Mouse (Mus musculus): ENCODE data around the gene Gm20388. TPM values are rescaled to one million over a fixed set of nuclear protein-coding genes. Genes with fewer than 3 reads are reported as not detected.
A peak's percentile ranks its signal among the peaks of the same experiment; 100 is the strongest.

Gm20388 gene
- total and polyA plus RNA-seq, 3 experiments, result 0.02 to 0.05 TPM; not detected in 1

DNA sequence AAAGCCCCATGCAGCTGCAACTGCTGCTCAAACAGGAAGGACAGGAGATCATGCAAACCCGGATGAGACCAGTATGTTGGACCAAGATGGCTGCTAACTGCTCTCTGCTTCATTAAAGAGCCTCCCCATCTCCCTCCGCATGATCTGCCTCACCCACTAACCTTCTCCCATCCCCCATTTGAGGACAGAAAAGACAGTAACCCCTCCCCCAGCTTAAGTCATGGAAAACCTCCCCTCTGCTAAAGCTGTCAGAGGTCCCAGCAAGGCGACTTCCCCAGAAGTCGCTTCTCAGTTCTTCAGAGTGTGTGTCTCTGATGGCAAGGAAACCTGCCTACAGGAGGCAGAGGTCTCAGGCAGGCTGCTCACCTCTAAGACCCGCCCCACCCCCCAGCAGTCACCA is 1777.9 kb downstream of the Gm20388 start:
- Histone ChIP-seq H3K9me3 (replicated peaks) (peaks cover 39% of the 10 kb centered on the region), H3K36me3 (replicated peaks) (no peaks in the 10 kb centered on the region), H3K27me3 (ENCODE audit: insufficient read depth, low read length) (no peaks in the 10 kb centered on the region; the same call in 1 of the 2 replicates), H3K4me1 (ENCODE audit: insufficient read depth, low read depth, low read length) (no peaks in the 10 kb centered on the region), H3K4me3 (ENCODE audit: low read depth, low read length) (no peak overlapping the region)
- DNase-seq (ENCODE audit: low spot score), result no peak
- TF ChIP-seq GATA2 (IDR thresholded peaks at IDR 0.05; ENCODE audit: borderline replicate concordance, low read depth, low read length), result no peak
- no peak for TF ChIP-seq POLR2AphosphoS5 (IDR thresholded peaks at IDR 0.05; ENCODE audit: insufficient replicate concordance, low read depth, low read length)
- TF ChIP-seq GATA1 (IDR thresholded peaks at IDR 0.05; ENCODE audit: borderline replicate concordance, low read length), result no peak
- no peak for ATAC-seq (ENCODE audit: extremely low read depth, insufficient number of reproducible peaks, low FRiP score, poor library complexity, severe bottlenecking)

DNA sequence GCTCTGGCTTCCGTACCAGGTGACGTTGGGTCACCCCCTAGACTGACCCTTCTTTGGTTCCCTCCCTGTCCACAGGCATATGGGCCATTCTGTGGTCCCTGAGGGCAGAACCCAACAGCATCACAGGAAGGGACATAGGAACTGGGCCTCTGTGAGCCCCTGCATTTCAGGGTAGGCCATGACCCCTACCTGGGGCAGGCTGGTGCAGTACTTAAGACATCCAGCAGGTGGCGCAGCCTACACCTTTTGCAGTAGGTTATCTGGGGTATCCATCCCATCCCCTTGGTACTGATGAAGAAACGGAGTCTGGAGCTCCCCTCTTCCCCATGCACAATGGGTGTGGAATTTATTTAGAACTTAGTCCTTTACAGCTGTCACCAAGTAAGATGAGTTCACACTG is 1783.8 kb downstream of the Gm20388 start:
- no peaks in the 10 kb centered on the region for H3K36me3 ChIP-seq (replicated peaks)
- no peak; the same call in 1 of the 2 replicates for ATAC-seq (ENCODE audit: extremely low read depth, insufficient number of reproducible peaks, low FRiP score, poor library complexity, severe bottlenecking)
- H3K27me3 ChIP-seq (ENCODE audit: insufficient read depth, low read length), result no peaks in the 10 kb centered on the region; the same call in 1 of the 2 replicates
- peaks cover 26% of the 10 kb centered on the region for H3K9me3 ChIP-seq (replicated peaks)
- peaks cover 3% of the 10 kb centered on the region; the same call in 1 of the 2 replicates for H3K4me1 ChIP-seq (ENCODE audit: insufficient read depth, low read depth, low read length)
- DNase-seq (ENCODE audit: low spot score), result peak; percentile 18
- H3K4me3 ChIP-seq (ENCODE audit: low read depth, low read length), result no peak overlapping the region
- TF ChIP-seq GATA1 (IDR thresholded peaks at IDR 0.05; ENCODE audit: borderline replicate concordance, low read length) (no peak), CTCF (IDR thresholded peaks at IDR 0.05; ENCODE audit: low read depth, low read length) (peak; percentile 87), GATA2 (IDR thresholded peaks at IDR 0.05; ENCODE audit: borderline replicate concordance, low read depth, low read length) (no peak), POLR2AphosphoS5 (IDR thresholded peaks at IDR 0.05; ENCODE audit: insufficient replicate concordance, low read depth, low read length) (no peak)

DNA sequence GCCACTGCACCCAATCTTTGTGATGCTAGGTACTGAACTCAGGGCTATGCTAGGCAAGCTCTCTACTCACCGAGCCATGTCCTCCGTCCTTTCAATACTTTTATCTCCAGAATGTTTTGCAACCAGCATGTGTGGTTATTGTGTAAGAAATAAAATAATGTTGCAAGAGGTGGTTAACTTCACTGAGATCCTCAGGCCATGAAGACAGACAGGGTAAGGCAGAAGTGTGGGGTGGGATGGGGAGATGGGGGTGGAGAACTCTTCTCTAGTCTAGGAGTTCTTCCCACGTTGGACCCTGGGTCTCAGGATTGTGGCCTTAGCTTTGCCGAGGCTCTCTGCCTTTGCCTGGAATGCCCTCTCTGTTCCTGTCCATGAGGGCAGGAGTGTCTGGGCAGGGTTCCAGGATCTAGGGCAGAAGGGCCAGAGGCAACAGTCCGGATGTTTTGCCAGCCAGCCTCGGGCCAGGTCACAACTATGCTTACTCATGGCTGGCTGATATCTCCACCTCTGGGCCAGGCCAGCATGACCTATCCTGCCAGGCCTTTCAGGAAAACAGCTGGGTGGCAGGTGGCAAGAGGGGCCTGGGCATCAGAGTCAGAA is 1785.0 kb downstream of the Gm20388 start:
- Histone ChIP-seq H3K9me3 (replicated peaks) (peaks cover 23% of the 10 kb centered on the region), H3K4me3 (ENCODE audit: low read depth, low read length) (no peak overlapping the region), H3K27me3 (ENCODE audit: insufficient read depth, low read length) (no peaks in the 10 kb centered on the region; the same call in 1 of the 2 replicates), H3K36me3 (replicated peaks) (no peaks in the 10 kb centered on the region), H3K4me1 (ENCODE audit: insufficient read depth, low read depth, low read length) (peaks cover 3% of the 10 kb centered on the region; the same call in 1 of the 2 replicates)
- no peak for DNase-seq (ENCODE audit: low spot score)
- no peak for TF ChIP-seq GATA2 (IDR thresholded peaks at IDR 0.05; ENCODE audit: borderline replicate concordance, low read depth, low read length)
- no peak for TF ChIP-seq TAL1 (conservative IDR thresholded peaks at IDR 0.05; ENCODE audit: low read depth, low read length)
- TF ChIP-seq GATA1 (IDR thresholded peaks at IDR 0.05; ENCODE audit: borderline replicate concordance, low read length), result no peak
- TF ChIP-seq CTCF (IDR thresholded peaks at IDR 0.05; ENCODE audit: low read depth, low read length), result no peak
- no peak for TF ChIP-seq POLR2AphosphoS5 (IDR thresholded peaks at IDR 0.05; ENCODE audit: insufficient replicate concordance, low read depth, low read length)
- ATAC-seq (ENCODE audit: extremely low read depth, insufficient number of reproducible peaks, low FRiP score, poor library complexity, severe bottlenecking), result no peak

DNA sequence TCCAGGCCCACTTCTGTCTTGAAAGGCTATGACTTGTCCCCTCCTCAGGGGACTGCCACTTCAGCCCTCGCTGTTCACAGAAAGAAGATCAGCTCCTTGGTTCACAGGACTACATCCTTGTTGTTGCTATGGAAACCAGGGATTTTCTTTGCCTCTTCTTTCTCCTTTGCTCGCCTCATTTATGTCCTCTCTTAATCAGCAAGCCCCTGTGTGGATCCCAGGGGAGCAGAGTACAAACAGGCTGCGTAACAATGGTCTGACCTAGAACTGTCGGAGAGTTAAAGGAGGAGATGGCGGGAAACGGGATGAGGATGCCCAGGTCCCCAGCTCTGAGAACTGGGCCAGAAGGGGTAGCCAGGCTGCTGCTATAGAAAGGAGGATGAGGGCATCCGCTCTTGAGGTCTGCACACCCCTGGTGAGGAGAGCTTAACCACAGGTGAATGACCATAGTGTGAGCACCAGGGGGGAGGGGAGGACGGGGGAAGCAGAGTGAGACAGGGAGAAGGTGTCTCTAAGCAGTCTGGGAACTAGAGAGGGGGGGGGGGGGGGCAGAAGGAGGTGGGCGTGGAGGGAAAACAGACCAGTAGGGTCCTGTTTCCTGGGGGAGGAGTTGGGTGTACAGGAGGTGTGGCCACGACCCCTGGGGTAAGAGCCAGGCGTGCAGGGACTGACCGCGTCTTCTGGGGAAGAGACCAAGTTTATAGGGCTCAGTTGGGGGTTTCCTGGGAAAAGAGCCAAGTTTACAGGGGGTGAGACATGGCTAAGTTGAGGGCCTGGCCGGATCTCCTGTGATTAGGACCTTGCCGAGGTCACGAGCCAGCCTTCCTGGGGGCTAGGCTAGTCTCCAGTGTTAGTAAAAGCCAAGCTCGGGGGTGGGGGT is 1787.3 kb downstream of the Gm20388 start:
- DNase-seq (ENCODE audit: low spot score) (no peak), ATAC-seq (ENCODE audit: extremely low read depth, insufficient number of reproducible peaks, low FRiP score, poor library complexity, severe bottlenecking) (no peak)
- no peaks in the 10 kb centered on the region; the same call in 1 of the 2 replicates for H3K27me3 ChIP-seq (ENCODE audit: insufficient read depth, low read length)
- H3K36me3 ChIP-seq (replicated peaks), result no peaks in the 10 kb centered on the region
- TF ChIP-seq POLR2AphosphoS5 (IDR thresholded peaks at IDR 0.05; ENCODE audit: insufficient replicate concordance, low read depth, low read length), result no peak
- no peak for TF ChIP-seq TAL1 (conservative IDR thresholded peaks at IDR 0.05; ENCODE audit: low read depth, low read length)
- TF ChIP-seq GATA2 (IDR thresholded peaks at IDR 0.05; ENCODE audit: borderline replicate concordance, low read depth, low read length), result no peak
- no peak for TF ChIP-seq CTCF (IDR thresholded peaks at IDR 0.05; ENCODE audit: low read depth, low read length)
- no peak for TF ChIP-seq GATA1 (IDR thresholded peaks at IDR 0.05; ENCODE audit: borderline replicate concordance, low read length)
- H3K4me3 ChIP-seq (ENCODE audit: low read depth, low read length), result no peak overlapping the region
- peaks cover 3% of the 10 kb centered on the region; the same call in 1 of the 2 replicates for H3K4me1 ChIP-seq (ENCODE audit: insufficient read depth, low read depth, low read length)
- peaks cover 18% of the 10 kb centered on the region for H3K9me3 ChIP-seq (replicated peaks)

DNA sequence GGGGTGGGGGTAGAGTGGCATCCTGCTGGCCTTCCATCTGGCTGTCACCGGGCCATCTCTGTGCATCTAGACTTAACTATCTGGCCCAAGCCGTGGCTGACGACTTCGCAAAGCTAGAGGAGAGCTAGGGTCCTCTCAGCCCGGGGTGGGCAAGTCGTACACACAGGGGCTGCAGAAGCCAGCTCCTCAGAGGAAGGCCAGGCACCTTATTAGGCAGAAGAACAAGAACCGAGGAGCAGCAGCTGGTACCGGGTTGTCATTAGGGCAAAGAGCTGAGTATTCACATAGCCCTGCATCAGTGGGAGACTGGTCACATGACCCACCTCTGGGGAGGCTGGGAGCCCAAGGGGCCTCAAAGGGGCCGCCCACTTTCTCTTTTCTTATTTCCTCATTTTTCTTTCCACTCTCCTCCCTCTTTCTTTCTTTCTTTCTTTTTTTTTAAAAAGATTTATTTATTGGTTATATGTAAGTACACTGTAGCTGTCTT is 1788.0 kb downstream of the Gm20388 start:
- ATAC-seq (ENCODE audit: extremely low read depth, insufficient number of reproducible peaks, low FRiP score, poor library complexity, severe bottlenecking), result no peak
- Histone ChIP-seq H3K36me3 (replicated peaks) (no peaks in the 10 kb centered on the region), H3K9me3 (replicated peaks) (peaks cover 15% of the 10 kb centered on the region), H3K27me3 (ENCODE audit: insufficient read depth, low read length) (no peaks in the 10 kb centered on the region; the same call in 1 of the 2 replicates), H3K4me1 (ENCODE audit: insufficient read depth, low read depth, low read length) (peaks cover 3% of the 10 kb centered on the region; the same call in 1 of the 2 replicates), H3K4me3 (ENCODE audit: low read depth, low read length) (no peak overlapping the region)
- no peak for TF ChIP-seq GATA2 (IDR thresholded peaks at IDR 0.05; ENCODE audit: borderline replicate concordance, low read depth, low read length)
- no peak for TF ChIP-seq GATA1 (IDR thresholded peaks at IDR 0.05; ENCODE audit: borderline replicate concordance, low read length)
- no peak for TF ChIP-seq POLR2AphosphoS5 (IDR thresholded peaks at IDR 0.05; ENCODE audit: insufficient replicate concordance, low read depth, low read length)
- no peak for TF ChIP-seq TAL1 (conservative IDR thresholded peaks at IDR 0.05; ENCODE audit: low read depth, low read length)
- TF ChIP-seq CTCF (IDR thresholded peaks at IDR 0.05; ENCODE audit: low read depth, low read length), result no peak
- DNase-seq (ENCODE audit: low spot score), result no peak

DNA sequence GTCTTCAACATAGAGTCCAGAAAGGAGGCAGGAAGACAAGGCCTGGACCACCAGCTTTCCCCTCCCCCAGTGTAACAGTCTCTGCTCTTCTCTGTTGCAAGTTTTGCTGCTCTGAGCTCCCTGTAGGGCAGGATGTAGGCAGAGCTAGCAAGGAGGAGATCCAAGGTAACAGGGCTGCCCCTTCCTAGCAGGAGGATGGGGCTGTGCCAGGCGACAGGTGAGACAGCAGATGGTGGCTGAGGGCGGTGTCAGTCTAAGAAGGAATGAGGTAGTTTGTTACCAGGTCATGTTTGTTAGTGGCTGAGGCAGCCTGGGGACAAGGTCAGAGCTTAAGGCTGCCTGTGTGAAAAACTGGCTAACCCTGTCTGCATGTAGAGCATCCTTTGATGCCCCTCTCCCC is 1789.3 kb downstream of the Gm20388 start:
- Histone ChIP-seq H3K36me3 (replicated peaks) (no peaks in the 10 kb centered on the region), H3K27me3 (ENCODE audit: insufficient read depth, low read length) (no peaks in the 10 kb centered on the region; the same call in 1 of the 2 replicates), H3K4me3 (ENCODE audit: low read depth, low read length) (no peak overlapping the region), H3K9me3 (replicated peaks) (peaks cover 14% of the 10 kb centered on the region), H3K4me1 (ENCODE audit: insufficient read depth, low read depth, low read length) (peaks cover 3% of the 10 kb centered on the region; the same call in 1 of the 2 replicates)
- TF ChIP-seq GATA2 (IDR thresholded peaks at IDR 0.05; ENCODE audit: borderline replicate concordance, low read depth, low read length), result no peak
- TF ChIP-seq GATA1 (IDR thresholded peaks at IDR 0.05; ENCODE audit: borderline replicate concordance, low read length), result no peak
- TF ChIP-seq CTCF (IDR thresholded peaks at IDR 0.05; ENCODE audit: low read depth, low read length), result no peak
- no peak for TF ChIP-seq POLR2AphosphoS5 (IDR thresholded peaks at IDR 0.05; ENCODE audit: insufficient replicate concordance, low read depth, low read length)
- TF ChIP-seq TAL1 (conservative IDR thresholded peaks at IDR 0.05; ENCODE audit: low read depth, low read length), result no peak
- DNase-seq (ENCODE audit: low spot score) (no peak), ATAC-seq (ENCODE audit: extremely low read depth, insufficient number of reproducible peaks, low FRiP score, poor library complexity, severe bottlenecking) (no peak)

Measured in G1E (cell line).